Mouse (Mus musculus) testis, adult 2 months (tissue): ENCODE results near the gene Prkce. TPM values are rescaled to one million over a fixed set of nuclear protein-coding genes. Genes with fewer than 3 reads are reported as not detected.
A peak's percentile ranks its signal among the peaks of the same experiment; 100 is the strongest.

ENCODE experiments used
- H3K27ac ChIP-seq: fragments of 200-500 bp; 2 replicates; pipeline ENCODE4 v1.5.1; 2012; ENCODE audit warnings: low read depth, low read length; ENCODE audit not compliant: control insufficient read depth, insufficient read depth
- H3K27me3 ChIP-seq: fragments of 200-500 bp; 2 replicates; pipeline ENCODE4 v1.6.1; 2012; ENCODE audit warnings: mild to moderate bottlenecking, low read length, moderate library complexity; ENCODE audit not compliant: control insufficient read depth, insufficient read depth
- H3K36me3 ChIP-seq: fragments of 200-500 bp; 2 replicates; pipeline ENCODE4 v1.6.1; 2012; ENCODE audit warnings: mild to moderate bottlenecking, low read length; ENCODE audit not compliant: control insufficient read depth, insufficient read depth
- H3K4me1 ChIP-seq: fragments of 200-500 bp; 2 replicates; pipeline ENCODE4 v1.6.1; 2012; ENCODE audit warnings: low read length; ENCODE audit not compliant: control insufficient read depth, insufficient read depth
- H3K4me3 ChIP-seq: fragments of 200-500 bp; 2 replicates; pipeline ENCODE4 v1.5.1; 2012; ENCODE audit warnings: low read depth, mild to moderate bottlenecking, low read length, moderate library complexity, mixed read lengths; ENCODE audit not compliant: control insufficient read depth
- CTCF ChIP-seq: fragments of 200-500 bp; IDR thresholded peaks from 2 replicates; pipeline ENCODE4 v1.5.1; 2012; ENCODE audit warnings: low read depth, mild to moderate bottlenecking, inconsistent platforms, low read length, moderate library complexity; ENCODE audit not compliant: control insufficient read depth, insufficient read depth, insufficient replicate concordance
- POLR2A ChIP-seq: fragments of 200-500 bp; IDR thresholded peaks from 2 replicates; pipeline ENCODE4 v1.6.1; 2012; ENCODE audit warnings: low read depth, mild to moderate bottlenecking, inconsistent platforms, low read length, moderate library complexity; ENCODE audit not compliant: control insufficient read depth
- polyA plus RNA-seq: library from polyadenylated mRNA; depleted of rRNA; stranded (reverse); fragments of >200 nt; gene quantifications from 2 replicates; pipeline ENCODE4 v1.2.3, GENCODE M21; 2012

The Prkce gene
- polyA plus RNA-seq, 1 experiment: 1.2 TPM

DNA sequence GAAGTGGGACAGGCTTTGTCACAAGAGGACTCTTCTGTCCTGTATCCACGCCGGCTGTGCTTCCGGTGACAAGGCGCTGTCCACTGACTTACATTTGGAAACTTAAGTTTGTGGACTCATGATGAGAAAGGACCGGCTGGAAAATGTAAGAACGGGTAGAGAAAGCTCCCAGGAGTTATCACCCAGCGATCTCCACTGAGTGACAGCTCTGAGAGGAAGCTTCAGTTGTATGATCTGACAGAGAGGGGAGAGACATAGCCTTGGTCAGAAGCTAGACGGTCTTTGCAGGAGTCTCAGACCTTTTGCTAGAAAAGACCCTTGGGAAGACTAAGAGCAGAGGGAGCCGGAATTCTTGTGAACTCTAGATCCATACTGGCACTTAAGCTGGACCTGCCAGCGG is 322.2 kb downstream of the Prkce start:
- Histone ChIP-seq H3K4me3 (no peak overlapping the region), H3K27ac (no peak overlapping the region), H3K27me3 (no peaks in the 10 kb centered on the region), H3K4me1 (no peaks in the 10 kb centered on the region), H3K36me3 (no peaks in the 10 kb centered on the region)
- TF ChIP-seq POLR2A (no peak), CTCF (no peak)

- no peaks in the 10 kb centered on the region for H3K4me1 ChIP-seq
- no peak for TF ChIP-seq POLR2A
- H3K36me3 ChIP-seq: no peaks in the 10 kb centered on the region
- H3K27ac ChIP-seq: no peak overlapping the region
- H3K27me3 ChIP-seq: no peaks in the 10 kb centered on the region
- no peak overlapping the region for H3K4me3 ChIP-seq
Observed at GRCm38 (mm10) chr17:86492376-86492775, 324.8 kb downstream of the Prkce start.

DNA sequence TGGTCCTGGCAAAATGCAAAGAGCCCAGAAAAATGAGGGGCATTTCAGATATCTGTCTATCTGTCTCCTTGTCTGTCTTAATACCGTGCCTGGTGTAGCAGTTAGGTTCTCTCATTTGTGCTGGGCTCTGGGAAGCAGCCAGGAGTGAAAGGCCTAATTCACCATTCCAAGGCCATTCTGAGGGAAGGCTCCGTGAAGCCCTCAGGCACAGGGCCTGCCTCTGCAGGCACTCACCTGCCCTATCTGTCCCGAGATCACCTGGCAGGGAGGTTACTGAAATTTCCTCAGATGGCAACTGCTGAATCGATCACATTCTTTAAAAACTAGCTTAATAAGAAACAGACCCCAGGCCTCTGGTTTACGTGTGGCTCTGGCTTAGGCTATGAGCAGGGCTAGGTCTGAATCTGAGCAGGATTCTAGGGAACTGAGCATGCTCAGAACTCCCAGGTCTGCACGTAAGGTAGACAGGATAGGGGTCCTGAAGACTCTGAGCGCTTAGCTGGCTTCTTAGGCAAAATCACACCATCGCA is 326.4 kb downstream of the Prkce start:
- Histone ChIP-seq H3K4me1 (no peaks in the 10 kb centered on the region), H3K4me3 (no peak overlapping the region), H3K27me3 (no peaks in the 10 kb centered on the region), H3K27ac (no peak overlapping the region), H3K36me3 (no peaks in the 10 kb centered on the region)
- no peak for TF ChIP-seq POLR2A
- TF ChIP-seq CTCF: no peak

- Histone ChIP-seq H3K36me3 (no peaks in the 10 kb centered on the region), H3K27ac (no peak overlapping the region), H3K27me3 (no peaks in the 10 kb centered on the region), H3K4me3 (no peak overlapping the region), H3K4me1 (no peaks in the 10 kb centered on the region)
- TF ChIP-seq POLR2A (no peak), CTCF (no peak)
Observed at GRCm38 (mm10) chr17:86494494-86494893, 326.9 kb downstream of the Prkce start.

GRCm38 (mm10) chr17:86494895-86495294 is 327.3 kb downstream of the Prkce start:
- no peaks in the 10 kb centered on the region for H3K27me3 ChIP-seq
- no peak overlapping the region for H3K4me3 ChIP-seq
- TF ChIP-seq POLR2A: no peak
- TF ChIP-seq CTCF: no peak
- H3K27ac ChIP-seq: no peak overlapping the region
- no peaks in the 10 kb centered on the region for H3K4me1 ChIP-seq
- H3K36me3 ChIP-seq: no peaks in the 10 kb centered on the region

DNA sequence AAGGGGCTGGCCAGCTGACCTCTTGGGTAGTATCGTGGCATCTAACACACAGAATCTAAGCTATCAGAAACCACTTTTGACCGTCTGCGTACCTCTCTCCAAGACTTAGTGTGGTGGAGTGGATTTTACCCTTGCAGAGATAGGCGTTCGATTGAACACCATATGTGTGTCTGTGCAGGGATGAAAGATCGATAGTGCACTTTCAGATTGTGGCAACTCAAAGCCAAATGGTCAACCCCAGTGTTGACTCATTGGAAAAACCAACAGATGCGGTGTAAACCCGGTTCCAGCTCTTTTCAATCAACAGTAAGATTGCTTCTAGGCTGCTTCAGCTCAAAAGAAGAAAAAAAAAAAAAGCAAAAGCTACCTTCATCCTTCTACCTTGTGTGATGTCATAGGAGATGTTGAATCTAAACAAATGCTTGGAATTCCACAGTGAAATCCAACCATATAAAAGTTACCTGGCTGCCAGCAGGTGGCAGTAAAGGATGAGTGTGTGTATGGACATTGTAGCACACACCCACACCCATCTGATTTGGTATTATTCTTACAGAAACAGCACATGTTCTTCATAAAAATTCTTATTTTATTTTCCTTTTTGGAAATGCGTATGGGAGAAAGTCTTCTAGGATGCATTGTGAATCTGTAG is 328.7 kb downstream of the Prkce start:
- no peaks in the 10 kb centered on the region for H3K27me3 ChIP-seq
- no peak overlapping the region for H3K27ac ChIP-seq
- no peaks in the 10 kb centered on the region for H3K36me3 ChIP-seq
- no peaks in the 10 kb centered on the region for H3K4me1 ChIP-seq
- TF ChIP-seq POLR2A (no peak), CTCF (no peak)
- peak overlapping the region; percentile 68 for H3K4me3 ChIP-seq

- H3K4me3 ChIP-seq: no peak overlapping the region; the same call in 1 of the 2 replicates
- no peaks in the 10 kb centered on the region for H3K36me3 ChIP-seq
- no peaks in the 10 kb centered on the region for H3K4me1 ChIP-seq
- H3K27ac ChIP-seq: no peak overlapping the region
- H3K27me3 ChIP-seq: no peaks in the 10 kb centered on the region
- TF ChIP-seq CTCF: no peak
- no peak for TF ChIP-seq POLR2A
Observed at GRCm38 (mm10) chr17:86497302-86497701, 329.7 kb downstream of the Prkce start.
